Mouse (Mus musculus) mouse embryonic stem cell (cell line): ENCODE data around the gene Arhgef12.
"Not testable (repeated sequence)": the region's sequence is repeated elsewhere in the genome, so short reads cannot be mapped to it uniquely, and the experiment has no call there.

ENCODE experiments used
- in situ Hi-C, 2 experiments: fragments of 300-500 bp; cut with MboI; formaldehyde crosslinking; loops; 1 replicate in 1 of 2; 3 replicates in 1 of 2; pipeline ENCODE4 v1.14.3; 2019 to 2020; ENCODE audit warnings: low sequenced_read_pairs in 2 of 2, low pct_unique_long_range_greater_than_20kb in 1 of 2, mixed read lengths in 1 of 2; ENCODE audit not compliant: unreplicated experiment in 1 of 2

The Arhgef12 gene

DNA sequence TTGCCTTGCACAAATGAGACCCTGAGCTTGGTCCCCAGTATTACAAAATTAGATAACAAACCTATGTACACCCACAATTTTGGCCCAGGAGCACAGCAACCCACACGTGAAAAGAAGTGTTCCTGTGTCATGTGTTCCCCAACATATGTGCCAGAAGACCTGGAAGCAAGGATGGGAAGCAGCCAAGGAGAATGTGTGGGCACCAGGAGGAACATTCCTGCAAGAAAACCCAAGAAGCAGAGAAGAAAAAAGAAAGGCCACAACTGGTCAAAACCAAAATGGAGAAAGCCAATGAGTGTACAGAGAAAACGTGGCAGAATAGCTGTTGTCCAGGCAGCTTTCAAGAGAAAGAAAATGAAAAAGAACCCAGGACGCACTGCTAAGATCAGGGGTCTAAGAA lies 142.2 kb downstream of the Arhgef12 start:
- in situ Hi-C loops, result not testable (repeated sequence)

DNA sequence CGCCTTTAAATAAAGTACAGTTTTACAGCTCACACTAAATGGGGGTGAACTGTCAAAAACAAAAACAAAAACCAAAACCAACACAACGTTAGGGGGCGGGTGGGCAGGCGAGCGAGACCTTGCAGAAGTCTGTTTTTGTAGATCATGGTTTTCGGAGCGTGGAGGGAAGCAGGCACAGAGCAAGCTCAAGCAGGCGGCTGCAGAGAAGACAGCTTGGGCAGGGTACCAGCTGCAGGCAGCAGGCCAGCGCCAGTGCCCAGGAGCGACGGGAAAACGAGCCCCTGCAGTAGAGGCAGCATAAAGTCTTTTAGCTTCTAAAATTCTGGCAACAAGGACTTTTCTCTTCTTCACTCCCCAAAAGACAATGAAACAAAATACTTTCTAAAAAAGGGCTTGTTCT lies 142.7 kb downstream of the Arhgef12 start:
- in situ Hi-C loops, result no loop called here

- in situ Hi-C loops, result no loop called here
Measured at GRCm38 (mm10) chr9:42962506-42962905, 144.5 kb downstream of the Arhgef12 start.

GRCm38 (mm10) chr9:42958401-42958800 lies 148.6 kb downstream of the Arhgef12 start:
- in situ Hi-C loops, result no loop called here

DNA sequence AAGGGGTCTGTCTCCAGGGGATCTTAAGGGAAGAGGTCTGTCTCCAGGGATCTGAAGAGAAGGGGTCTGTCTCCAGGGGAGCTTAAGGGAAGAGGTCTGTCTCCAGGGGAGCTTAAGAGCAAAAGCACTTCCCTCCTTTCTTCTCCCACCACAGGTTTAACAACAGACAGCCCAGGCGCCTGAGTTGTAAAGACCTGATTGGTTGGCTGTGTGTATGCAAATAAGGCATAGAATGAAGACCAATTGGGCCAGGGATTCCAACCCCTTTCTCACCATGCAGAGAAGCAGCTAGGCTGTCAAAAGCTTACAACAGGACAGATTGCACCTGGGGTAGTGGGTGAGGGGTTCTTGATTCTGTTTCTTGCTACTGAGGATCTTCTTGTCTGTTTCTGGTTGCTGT lies 158.7 kb downstream of the Arhgef12 start:
- in situ Hi-C loops, result loop anchor here (10.0 to 25.0 kb wide), 5 partner anchors 254 to 624 kb away; no protein-coding TSS in a partner anchor

DNA sequence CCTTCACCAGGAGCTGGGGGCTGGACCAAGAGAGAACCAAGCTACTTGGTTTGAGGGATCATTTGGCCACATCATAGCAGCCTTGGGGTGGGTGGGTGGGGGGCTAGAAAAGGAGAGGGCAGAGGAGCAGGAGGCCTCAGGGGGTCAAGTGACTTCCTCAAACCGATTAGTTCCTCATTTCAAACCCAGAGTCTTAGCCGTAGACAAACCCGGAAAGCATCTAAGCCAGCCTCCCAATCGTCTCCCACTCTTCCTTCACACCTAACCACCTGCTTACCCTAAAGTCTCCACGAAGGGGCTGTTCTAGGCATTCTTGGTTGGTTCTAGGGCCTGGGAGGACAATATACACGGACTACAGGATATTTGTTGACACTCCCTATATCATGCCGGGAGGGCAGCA lies 161.9 kb downstream of the Arhgef12 start:
- in situ Hi-C loops, result loop anchor here (10.0 to 25.0 kb wide), 5 partner anchors 250 to 620 kb away; no protein-coding TSS in a partner anchor

- in situ Hi-C loops, result loop anchor here (10.0 to 25.0 kb wide), 5 partner anchors 250 to 620 kb away; no protein-coding TSS in a partner anchor
Measured at GRCm38 (mm10) chr9:42944536-42945006, 162.5 kb downstream of the Arhgef12 start.

DNA sequence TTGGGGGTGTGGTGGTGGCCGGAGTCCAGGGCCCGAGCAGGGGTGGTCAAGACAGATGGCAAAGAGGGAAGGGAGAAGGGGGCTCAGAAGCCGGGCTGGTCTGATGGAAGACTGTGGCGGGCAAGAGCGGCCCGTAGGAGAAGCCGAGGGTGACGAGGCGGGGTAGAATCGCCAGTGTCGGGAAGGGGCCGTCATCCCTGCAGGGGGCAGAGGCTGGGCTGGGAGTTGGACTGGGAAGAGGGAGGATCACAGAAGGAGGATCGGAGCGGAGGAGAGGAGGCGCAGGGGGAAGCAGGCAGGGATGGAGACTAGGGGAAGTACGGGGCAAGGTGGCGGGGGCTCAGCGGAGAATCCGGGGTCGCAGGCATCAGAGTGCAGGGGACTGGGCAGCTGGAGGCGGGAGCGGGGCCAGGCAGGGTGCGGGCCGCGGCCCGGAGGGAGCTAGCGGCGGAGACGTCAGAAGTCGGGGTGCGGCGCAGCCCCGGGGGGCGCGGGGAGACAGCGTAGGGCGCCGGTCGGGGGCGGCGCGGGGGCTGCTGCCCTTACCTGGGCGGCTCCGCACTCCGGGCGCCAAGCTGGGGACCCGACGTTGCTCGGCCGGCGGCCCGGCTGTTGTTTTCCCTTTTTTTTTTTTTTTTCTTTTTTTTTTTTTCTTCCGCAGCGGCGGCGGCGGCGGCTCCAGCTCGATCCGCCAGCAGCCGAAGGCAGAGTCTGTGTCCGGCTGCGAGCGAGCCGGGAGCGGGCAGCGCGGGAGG lies 163.1 kb downstream of the Arhgef12 start, which contains the start of gene Grik4:
Gene Grik4, minus strand, starts transcription at position 713 of the 755 bp plus-strand sequence.
- in situ Hi-C loops, result loop anchor here (10.0 to 25.0 kb wide), 5 partner anchors 249 to 619 kb away; no protein-coding TSS in a partner anchor

DNA sequence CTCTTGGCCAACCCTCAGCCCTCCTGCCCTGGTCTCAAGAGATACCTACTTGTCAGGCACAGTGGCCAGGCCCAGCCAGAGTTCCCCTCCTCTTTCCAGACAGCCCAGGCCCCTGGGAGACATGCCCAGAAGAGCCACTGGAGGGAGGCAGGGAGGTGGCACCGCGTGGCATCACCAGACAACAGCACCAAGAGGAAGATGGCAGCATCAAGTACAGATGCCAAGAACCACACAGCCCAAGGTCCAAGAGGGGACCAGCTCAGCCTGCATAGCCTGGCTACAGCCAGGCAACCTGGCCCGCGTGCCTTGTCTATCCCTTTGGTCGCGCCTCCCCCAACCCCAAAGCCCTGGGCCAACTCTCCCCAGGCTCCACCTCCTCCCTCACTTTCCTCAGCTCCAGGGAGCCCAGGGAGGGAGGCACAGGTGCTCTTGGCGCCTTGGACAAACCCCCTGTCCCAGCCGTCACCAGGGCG lies 163.9 kb downstream of the Arhgef12 start:
- in situ Hi-C loops, result loop anchor here (10.0 to 25.0 kb wide), 5 partner anchors 248 to 618 kb away; no protein-coding TSS in a partner anchor

DNA sequence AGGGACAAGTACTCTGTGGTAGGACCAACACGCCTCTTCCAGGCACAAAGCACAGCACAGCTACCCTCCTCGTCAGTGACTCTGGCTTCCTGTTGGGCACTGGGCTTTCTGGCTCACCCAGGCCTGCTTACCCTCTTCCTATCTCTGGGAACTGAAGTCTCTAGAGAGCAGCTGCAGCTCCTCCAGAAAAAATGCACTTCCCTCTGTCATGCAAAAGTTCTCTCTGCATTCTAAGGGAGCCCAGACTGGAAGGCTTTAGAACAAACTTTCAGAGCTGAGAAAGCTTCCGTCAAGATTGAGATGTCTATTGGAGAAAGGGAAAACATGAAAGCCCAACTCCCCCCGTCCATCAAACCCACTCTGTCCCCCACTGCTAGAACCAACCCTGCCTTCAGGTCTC lies 164.9 kb downstream of the Arhgef12 start:
- in situ Hi-C loops, result loop anchor here (10.0 to 25.0 kb wide), 5 partner anchors 247 to 617 kb away; no protein-coding TSS in a partner anchor

DNA sequence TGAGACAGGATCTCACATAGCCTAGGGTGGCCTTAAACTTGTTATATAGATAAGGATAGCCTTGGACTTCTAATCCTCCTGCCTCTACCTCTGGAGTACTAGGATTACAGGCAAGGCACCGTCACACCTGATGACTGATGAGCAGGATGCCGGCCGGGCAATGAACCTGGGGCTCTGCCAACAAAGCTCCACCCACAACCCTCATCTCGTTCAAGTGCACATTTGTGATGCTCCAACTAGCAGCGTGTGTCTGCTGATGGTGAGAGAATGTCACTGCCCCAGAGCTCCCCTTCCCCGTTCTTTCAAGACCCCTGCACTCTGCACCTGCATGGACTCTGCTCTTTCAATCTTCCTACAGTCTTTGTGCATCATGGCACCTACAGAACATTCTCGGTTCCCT lies 174.9 kb downstream of the Arhgef12 start:
- in situ Hi-C loops, result loop anchor here in 1 of 2 experiments (25.0 kb wide), 2 partner anchors 370 to 595 kb away; no protein-coding TSS in a partner anchor

GRCm38 (mm10) chr9:42927498-42927897 lies 179.5 kb downstream of the Arhgef12 start:
- in situ Hi-C loops, result loop anchor here (10.0 to 25.0 kb wide), 3 partner anchors 143 to 590 kb away; no protein-coding TSS in a partner anchor

GRCm38 (mm10) chr9:42926564-42926963 lies 180.5 kb downstream of the Arhgef12 start:
- in situ Hi-C loops, result loop anchor here (10.0 to 25.0 kb wide), 3 partner anchors 142 to 589 kb away; no protein-coding TSS in a partner anchor

GRCm38 (mm10) chr9:42921830-42922229 lies 185.2 kb downstream of the Arhgef12 start:
- in situ Hi-C loops, result loop anchor here in 1 of 2 experiments (10.0 kb wide), 1 partner anchor 137 kb away; no protein-coding TSS in a partner anchor

DNA sequence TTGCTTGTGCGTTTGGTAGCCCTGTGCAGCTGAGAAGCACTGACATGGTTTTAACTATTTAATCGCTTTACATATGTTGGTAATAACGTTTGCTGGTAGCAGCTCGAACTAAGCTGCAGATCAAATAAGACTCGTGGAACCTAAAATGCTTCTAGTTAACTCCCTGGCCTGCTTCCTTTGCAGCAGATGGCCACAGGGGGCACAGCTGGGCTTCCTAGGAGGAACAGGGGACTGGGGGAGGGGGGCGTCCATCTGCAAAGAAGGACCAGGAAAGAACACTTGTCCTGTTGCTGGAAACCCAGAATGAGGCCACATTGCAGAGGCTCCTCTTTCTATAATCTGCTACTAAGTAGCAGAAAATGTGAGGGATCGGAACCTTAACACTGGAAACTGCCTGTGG lies 186.8 kb downstream of the Arhgef12 start:
- in situ Hi-C loops, result loop anchor here in 1 of 2 experiments (10.0 kb wide), 1 partner anchor 135 kb away; no protein-coding TSS in a partner anchor

- in situ Hi-C loops, result no loop called here
Measured at GRCm38 (mm10) chr9:42917911-42918310, 189.1 kb downstream of the Arhgef12 start.
